Mouse (Mus musculus) liver, postnatal 0 days (tissue): ENCODE results near the gene Fosl1.

Experiments used
- CTCF ChIP-seq: sonication (generic); IDR thresholded peaks from 2 replicates; pipeline ENCODE4 v1.5.1; 2016; ENCODE audit warnings: antibody characterized with exemption, low read depth
- EP300 ChIP-seq: IDR thresholded peaks from 2 replicates; pipeline ENCODE4 v1.6.1; 2016; ENCODE audit warnings: antibody characterized with exemption, low read depth, mild to moderate bottlenecking

- no peak for TF ChIP-seq CTCF
- TF ChIP-seq EP300 = no peak
Measured at GRCm38 (mm10) chr19:5456241-5456921, 9.0 kb downstream of the Fosl1 start.
